Mouse (Mus musculus): ENCODE results near the gene Prune2. TPM values are rescaled to one million over a fixed set of nuclear protein-coding genes. Genes with fewer than 3 reads are reported as not detected.

The Prune2 gene
- polyA plus RNA-seq, 1 experiment = 0.22 TPM

DNA sequence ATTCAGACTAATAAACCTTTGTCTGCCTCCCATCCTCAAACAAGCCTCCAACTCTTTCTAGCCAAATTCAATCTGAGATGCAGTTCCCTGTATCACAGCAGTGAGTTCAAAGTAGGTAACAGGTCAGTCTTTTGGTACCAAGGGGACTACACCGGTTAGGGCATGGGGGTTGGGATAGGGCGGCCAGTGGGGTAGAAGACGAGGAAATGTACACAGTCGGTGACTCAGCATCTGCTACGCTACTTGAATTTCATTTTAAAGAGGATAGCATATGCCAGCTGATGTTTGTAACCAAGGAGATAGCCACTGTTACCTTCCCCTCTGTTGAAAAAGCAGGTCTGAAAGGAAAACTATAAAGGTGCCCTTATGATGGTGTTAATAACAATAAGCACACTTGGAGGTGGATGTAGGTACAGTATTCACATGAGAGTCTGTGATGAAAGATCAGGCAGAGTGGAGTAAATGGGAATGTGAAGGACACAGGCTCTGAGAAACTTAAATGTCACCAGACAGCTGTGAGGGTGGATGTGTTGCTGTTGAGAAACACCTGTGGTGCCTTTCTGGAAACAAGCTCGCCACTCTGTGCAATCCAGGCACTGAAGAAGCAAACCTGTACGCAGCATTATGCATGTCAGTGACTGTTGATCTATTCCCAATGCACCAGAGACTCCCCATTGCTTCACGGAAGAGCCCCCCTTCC, 5.1 kb upstream of the Prune2 start:
- WGBS = 69% methylated on average over 8 of the region's 8 CpGs
- H3K27me3 ChIP-seq (ENCODE audit: control insufficient read depth, insufficient read depth, low read length) = peaks cover 3% of the 10 kb centered on the region; the same call in 1 of the 2 replicates

DNA sequence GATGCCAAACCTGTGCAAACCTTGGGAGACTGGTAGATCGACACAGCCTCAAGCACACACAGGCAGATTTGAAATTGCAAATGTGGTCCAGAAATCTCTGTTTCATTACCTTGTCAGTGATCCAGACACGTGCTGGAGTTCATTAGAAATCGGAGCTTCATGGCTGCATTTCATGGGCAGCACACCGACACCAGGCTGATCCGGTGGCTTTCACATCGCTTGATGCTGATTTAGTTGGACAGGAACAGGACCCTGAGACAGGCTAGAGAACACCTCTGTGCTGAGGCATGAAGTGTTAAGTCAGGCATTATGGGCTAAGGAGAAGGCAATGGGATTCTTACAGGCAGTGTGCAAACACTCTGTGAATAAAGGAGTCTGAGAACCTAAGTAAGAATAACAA, 1.2 kb upstream of the Prune2 start:
- TF ChIP-seq POLR2A (IDR thresholded peaks at IDR 0.05; ENCODE audit: low read depth, low read length) (no peak), CTCF (IDR thresholded peaks at IDR 0.05; ENCODE audit: extremely low read depth, insufficient read depth, insufficient read length, insufficient replicate concordance) (no peak)
- 86% methylated on average over 6 of the region's 6 CpGs for WGBS
- no peak overlapping the region for H3K4me3 ChIP-seq (ENCODE audit: extremely low read depth, insufficient read depth, insufficient read length)

More for the DNA sequence above, 5.1 kb upstream of the Prune2 start:
- H3K27ac ChIP-seq (ENCODE audit: insufficient read depth, low read length) = no peak overlapping the region
- no peaks in the 10 kb centered on the region for H3K4me1 ChIP-seq (ENCODE audit: control insufficient read depth, insufficient read depth, insufficient read length)
- no peak for DNase-seq (ENCODE audit: low read depth in 1 of 2, low spot score in 2 of 2)
- no peaks in the 10 kb centered on the region for H3K36me3 ChIP-seq (ENCODE audit: control insufficient read depth, insufficient read depth, low read length)
- no peak overlapping the region for H3K4me3 ChIP-seq (ENCODE audit: extremely low read depth, insufficient read depth, insufficient read length)
- TF ChIP-seq POLR2A (IDR thresholded peaks at IDR 0.05; ENCODE audit: low read depth, low read length) = no peak
- TF ChIP-seq CTCF (IDR thresholded peaks at IDR 0.05; ENCODE audit: extremely low read depth, insufficient read depth, insufficient read length, insufficient replicate concordance) = no peak

DNA sequence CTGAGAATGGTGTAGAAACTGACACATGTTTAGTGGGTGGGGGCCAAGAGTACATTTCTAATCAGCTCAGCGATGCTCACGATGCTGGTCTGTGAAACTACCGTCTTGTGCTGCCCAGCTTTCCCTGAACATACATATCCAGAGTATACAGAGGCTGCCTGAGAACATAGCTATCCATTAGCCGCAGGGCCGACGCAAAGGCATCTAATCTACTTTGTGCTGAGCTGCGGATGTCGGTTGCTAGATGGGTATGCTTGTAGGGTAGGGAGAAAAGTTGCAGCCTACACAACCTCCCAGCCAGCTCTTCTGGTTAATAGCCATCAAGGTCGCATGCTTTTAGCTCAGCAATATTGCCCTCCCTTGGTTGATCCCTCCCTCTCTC, 696 bp upstream of the Prune2 start:
- H3K4me3 ChIP-seq (ENCODE audit: extremely low read depth, insufficient read depth, insufficient read length) = no peak overlapping the region
- H3K36me3 ChIP-seq (ENCODE audit: control insufficient read depth, insufficient read depth, low read length) = no peaks in the 10 kb centered on the region
- 62% methylated on average over 9 of the region's 9 CpGs for WGBS
- no peak for TF ChIP-seq POLR2A (IDR thresholded peaks at IDR 0.05; ENCODE audit: low read depth, low read length)
- no peaks in the 10 kb centered on the region for H3K4me1 ChIP-seq (ENCODE audit: control insufficient read depth, insufficient read depth, insufficient read length)
- no peak overlapping the region for H3K27ac ChIP-seq (ENCODE audit: insufficient read depth, low read length)
- no peak for DNase-seq (ENCODE audit: low read depth in 1 of 2, low spot score in 2 of 2)
- peaks cover 3% of the 10 kb centered on the region; the same call in 1 of the 2 replicates for H3K27me3 ChIP-seq (ENCODE audit: control insufficient read depth, insufficient read depth, low read length)

More for the DNA sequence above, 1.2 kb upstream of the Prune2 start:
- Histone ChIP-seq H3K4me1 (ENCODE audit: control insufficient read depth, insufficient read depth, insufficient read length) (no peaks in the 10 kb centered on the region), H3K27ac (ENCODE audit: insufficient read depth, low read length) (no peak overlapping the region), H3K36me3 (ENCODE audit: control insufficient read depth, insufficient read depth, low read length) (no peaks in the 10 kb centered on the region), H3K27me3 (ENCODE audit: control insufficient read depth, insufficient read depth, low read length) (peaks cover 3% of the 10 kb centered on the region; the same call in 1 of the 2 replicates)
- no peak for DNase-seq (ENCODE audit: low read depth in 1 of 2, low spot score in 2 of 2)

DNA sequence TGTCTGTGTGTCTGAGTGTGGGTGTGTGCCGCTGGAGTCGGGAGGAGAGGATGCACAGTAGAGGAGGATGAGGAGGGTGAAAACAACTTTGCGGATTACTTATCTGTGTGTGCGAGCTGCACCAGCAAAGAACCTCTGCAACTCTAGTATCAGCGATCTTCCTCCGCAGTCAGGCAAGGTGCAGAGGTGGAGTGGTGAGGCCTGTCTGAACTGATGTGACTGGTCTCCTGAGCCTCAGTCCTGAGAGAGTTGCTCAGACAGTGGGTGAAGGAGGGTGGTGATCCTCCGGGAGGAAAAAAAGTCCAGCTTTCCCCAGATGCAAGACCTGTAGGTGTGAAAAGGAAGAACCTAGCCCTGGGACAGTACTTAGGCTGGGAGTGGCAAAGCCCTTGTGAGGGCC, 401 bp downstream of the Prune2 start:
- no peak for DNase-seq (ENCODE audit: low read depth in 1 of 2, low spot score in 2 of 2)
- TF ChIP-seq POLR2A (IDR thresholded peaks at IDR 0.05; ENCODE audit: low read depth, low read length) (no peak), CTCF (IDR thresholded peaks at IDR 0.05; ENCODE audit: extremely low read depth, insufficient read depth, insufficient read length, insufficient replicate concordance) (no peak)
- 2% methylated on average over 7 of the region's 7 CpGs for WGBS
- no peak overlapping the region for H3K4me3 ChIP-seq (ENCODE audit: extremely low read depth, insufficient read depth, insufficient read length)
- no peaks in the 10 kb centered on the region for H3K36me3 ChIP-seq (ENCODE audit: control insufficient read depth, insufficient read depth, low read length)
- peaks cover 3% of the 10 kb centered on the region; the same call in 1 of the 2 replicates for H3K27me3 ChIP-seq (ENCODE audit: control insufficient read depth, insufficient read depth, low read length)
- no peak overlapping the region for H3K27ac ChIP-seq (ENCODE audit: insufficient read depth, low read length)
- no peaks in the 10 kb centered on the region for H3K4me1 ChIP-seq (ENCODE audit: control insufficient read depth, insufficient read depth, insufficient read length)

DNA sequence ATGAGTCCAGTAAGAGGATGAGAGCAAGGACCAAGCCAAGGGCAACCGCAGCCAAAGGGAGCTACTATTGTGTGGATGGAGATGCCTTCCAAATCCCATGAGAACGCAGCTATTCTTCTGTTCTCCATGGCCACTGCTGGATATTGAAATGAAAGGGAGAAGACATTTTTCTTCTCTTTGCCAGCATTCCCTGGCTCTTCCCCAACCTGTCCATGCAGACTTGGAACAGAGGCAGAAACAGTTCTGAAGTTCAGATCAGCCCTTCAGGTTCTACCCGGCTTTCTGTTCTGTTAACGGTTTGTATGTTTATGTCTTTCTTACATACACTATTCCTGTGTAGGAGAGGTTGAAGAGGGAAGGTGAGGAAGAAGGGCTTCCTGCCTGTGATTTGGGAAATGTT, 3.1 kb downstream of the Prune2 start:
- Histone ChIP-seq H3K4me3 (ENCODE audit: extremely low read depth, insufficient read depth, insufficient read length) (no peak overlapping the region), H3K27me3 (ENCODE audit: control insufficient read depth, insufficient read depth, low read length) (peaks cover 3% of the 10 kb centered on the region; the same call in 1 of the 2 replicates), H3K36me3 (ENCODE audit: control insufficient read depth, insufficient read depth, low read length) (no peaks in the 10 kb centered on the region), H3K4me1 (ENCODE audit: control insufficient read depth, insufficient read depth, insufficient read length) (no peaks in the 10 kb centered on the region), H3K27ac (ENCODE audit: insufficient read depth, low read length) (no peak overlapping the region)
- 91% methylated on average over 4 of the region's 4 CpGs for WGBS
- no peak for DNase-seq (ENCODE audit: low read depth in 1 of 2, low spot score in 2 of 2)
- TF ChIP-seq POLR2A (IDR thresholded peaks at IDR 0.05; ENCODE audit: low read depth, low read length) (no peak), CTCF (IDR thresholded peaks at IDR 0.05; ENCODE audit: extremely low read depth, insufficient read depth, insufficient read length, insufficient replicate concordance) (no peak)

DNA sequence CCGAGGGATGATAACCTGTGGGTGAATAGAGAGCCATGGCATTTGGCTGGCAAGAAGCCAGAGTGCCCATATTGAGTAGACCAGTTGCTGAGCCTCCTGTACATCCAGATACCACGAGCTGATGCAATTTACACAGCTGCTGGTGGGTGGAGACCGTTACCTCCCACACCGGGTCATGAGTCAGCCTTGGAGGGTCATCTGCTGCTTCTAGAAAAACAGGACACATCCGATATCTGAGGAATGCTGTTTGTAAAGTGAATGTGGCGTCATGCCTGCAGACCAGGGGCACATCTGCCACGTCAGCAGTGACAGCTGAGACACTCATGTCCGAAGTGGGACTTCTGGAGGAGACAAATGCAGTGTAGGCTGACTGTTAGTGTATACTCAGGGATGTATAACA, 3.6 kb downstream of the Prune2 start:
- H3K27me3 ChIP-seq (ENCODE audit: control insufficient read depth, insufficient read depth, low read length) = peaks cover 3% of the 10 kb centered on the region; the same call in 1 of the 2 replicates
- H3K36me3 ChIP-seq (ENCODE audit: control insufficient read depth, insufficient read depth, low read length) = no peaks in the 10 kb centered on the region
- H3K27ac ChIP-seq (ENCODE audit: insufficient read depth, low read length) = no peak overlapping the region
- H3K4me3 ChIP-seq (ENCODE audit: extremely low read depth, insufficient read depth, insufficient read length) = no peak overlapping the region
- no peak for TF ChIP-seq CTCF (IDR thresholded peaks at IDR 0.05; ENCODE audit: extremely low read depth, insufficient read depth, insufficient read length, insufficient replicate concordance)
- DNase-seq (ENCODE audit: low read depth in 1 of 2, low spot score in 2 of 2) = no peak
- H3K4me1 ChIP-seq (ENCODE audit: control insufficient read depth, insufficient read depth, insufficient read length) = no peaks in the 10 kb centered on the region
- WGBS = 72% methylated on average over 8 of the region's 8 CpGs

DNA sequence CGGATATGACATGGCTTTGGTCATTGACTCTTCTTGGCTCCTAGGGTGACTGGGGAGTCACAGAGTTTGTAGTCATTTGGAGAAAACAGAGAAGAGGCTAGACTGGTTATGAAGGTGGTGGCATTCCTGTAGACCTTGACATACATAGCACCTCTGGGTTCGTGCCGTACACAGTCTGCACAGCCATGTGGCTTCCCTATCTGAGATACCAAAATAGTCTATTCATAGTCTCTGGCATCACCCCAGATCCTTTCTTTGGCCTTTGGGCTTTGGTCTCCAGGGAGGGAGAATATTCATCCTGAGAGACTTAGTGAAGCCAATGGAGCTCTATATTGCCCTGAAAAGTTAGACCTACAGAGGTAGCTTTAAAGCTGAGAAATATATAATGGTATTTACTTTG, 5.1 kb downstream of the Prune2 start:
- Histone ChIP-seq H3K27ac (ENCODE audit: insufficient read depth, low read length) (no peak overlapping the region), H3K36me3 (ENCODE audit: control insufficient read depth, insufficient read depth, low read length) (no peaks in the 10 kb centered on the region), H3K4me1 (ENCODE audit: control insufficient read depth, insufficient read depth, insufficient read length) (no peaks in the 10 kb centered on the region), H3K4me3 (ENCODE audit: extremely low read depth, insufficient read depth, insufficient read length) (no peak overlapping the region), H3K27me3 (ENCODE audit: control insufficient read depth, insufficient read depth, low read length) (no peaks in the 10 kb centered on the region)
- TF ChIP-seq POLR2A (IDR thresholded peaks at IDR 0.05; ENCODE audit: low read depth, low read length) (no peak), CTCF (IDR thresholded peaks at IDR 0.05; ENCODE audit: extremely low read depth, insufficient read depth, insufficient read length, insufficient replicate concordance) (no peak)
- DNase-seq (ENCODE audit: low read depth in 1 of 2, low spot score in 2 of 2) = no peak
- 85% methylated on average over 3 of the region's 3 CpGs for WGBS

Data from spleen, adult 2 months (tissue).